Mouse (Mus musculus) heart, embryonic 10.5 days (tissue): ENCODE measurements at regions not wholly inside any gene's neighbourhood (a gene's known extent, or its start where the extent isn't known, plus 50 kb on each side); places are given as distances from the start of the nearest gene placed in this dataset.
A peak's percentile ranks its signal among the peaks of the same experiment; 100 is the strongest.
"Not testable (repeated sequence)": the region's sequence is repeated elsewhere in the genome, so short reads cannot be mapped to it uniquely, and the experiment has no call there.

Experiments used
- DNase-seq: peaks from one replicate; pipeline ENCODE4 v3.0.0-alpha.2; 2017; ENCODE audit warnings: low spot score
- H3K27ac ChIP-seq: fragments of 300-500 bp; sonication (generic); 2 replicates; pipeline ENCODE4 v1.5.1; 2016; ENCODE audit warnings: mild to moderate bottlenecking
- H3K27me3 ChIP-seq: fragments of 300-500 bp; sonication (generic); 2 replicates; pipeline ENCODE4 v1.6.1; 2016; ENCODE audit warnings: mild to moderate bottlenecking; ENCODE audit not compliant: poor library complexity, insufficient read depth, severe bottlenecking
- H3K36me3 ChIP-seq: fragments of 300-500 bp; sonication (generic); 2 replicates; pipeline ENCODE4 v1.6.1; 2016; ENCODE audit warnings: mild to moderate bottlenecking, moderate library complexity
- H3K4me1 ChIP-seq: fragments of 300-500 bp; sonication (generic); 2 replicates; pipeline ENCODE4 v1.6.1; 2016; ENCODE audit warnings: mild to moderate bottlenecking
- H3K4me3 ChIP-seq: fragments of 300-500 bp; sonication (generic); 2 replicates; pipeline ENCODE4 v1.5.1; 2016; ENCODE audit warnings: mild to moderate bottlenecking, moderate library complexity
- H3K9me3 ChIP-seq: fragments of 300-500 bp; sonication (generic); 2 replicates; pipeline ENCODE4 v1.6.1; 2016; ENCODE audit warnings: mild to moderate bottlenecking, moderate library complexity
- WGBS: fragments of 180-500 bp; shearing (Covaris S2); methylation state at CpG from one replicate; pipeline ENCODE4 v1.1.7; 2016; 5-methylcytosine and 5-hydroxymethylcytosine counted together

DNA sequence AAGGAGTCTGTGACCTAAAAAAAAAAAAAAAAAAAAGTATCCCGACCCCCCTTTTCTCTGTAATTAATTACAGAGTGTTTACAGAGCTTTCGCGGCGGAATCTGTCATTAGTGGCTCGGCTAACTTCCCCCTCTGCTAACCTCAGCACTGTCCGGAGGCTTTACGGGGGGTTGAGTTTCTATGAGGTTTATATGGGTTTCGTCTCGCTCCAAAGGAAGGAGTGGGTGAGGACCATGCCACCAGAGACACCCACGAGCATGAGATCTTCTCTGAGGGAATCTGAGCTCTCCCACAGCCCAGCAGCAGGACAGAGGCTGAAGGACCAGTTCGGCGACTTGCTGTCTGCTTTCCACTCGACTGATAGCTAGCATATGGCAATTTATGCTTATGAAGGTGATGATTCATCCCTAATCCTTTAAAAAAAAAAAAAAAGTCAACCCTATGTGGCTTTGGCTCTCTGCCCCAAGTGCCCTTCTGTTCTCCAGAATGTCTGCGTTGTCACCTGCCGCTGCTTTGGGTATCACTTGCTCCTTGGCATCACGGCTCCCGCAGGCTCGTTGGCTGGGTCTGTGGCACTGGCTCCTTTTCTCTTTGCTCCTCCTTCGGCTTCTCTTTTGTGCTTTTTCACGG lies 55.8 kb upstream of the Jarid2 start:
- H3K27me3 ChIP-seq: peaks cover 15% of the 10 kb centered on the region
- H3K27ac ChIP-seq: no peak overlapping the region
- 22% methylated on average over 20 of the region's 20 CpGs for WGBS
- no peaks in the 10 kb centered on the region for H3K9me3 ChIP-seq
- DNase-seq: no peak
- peak overlapping the region; percentile 39; the same call in 1 of the 2 replicates for H3K4me3 ChIP-seq
- peaks cover 11% of the 10 kb centered on the region for H3K4me1 ChIP-seq
- no peaks in the 10 kb centered on the region for H3K36me3 ChIP-seq

DNA sequence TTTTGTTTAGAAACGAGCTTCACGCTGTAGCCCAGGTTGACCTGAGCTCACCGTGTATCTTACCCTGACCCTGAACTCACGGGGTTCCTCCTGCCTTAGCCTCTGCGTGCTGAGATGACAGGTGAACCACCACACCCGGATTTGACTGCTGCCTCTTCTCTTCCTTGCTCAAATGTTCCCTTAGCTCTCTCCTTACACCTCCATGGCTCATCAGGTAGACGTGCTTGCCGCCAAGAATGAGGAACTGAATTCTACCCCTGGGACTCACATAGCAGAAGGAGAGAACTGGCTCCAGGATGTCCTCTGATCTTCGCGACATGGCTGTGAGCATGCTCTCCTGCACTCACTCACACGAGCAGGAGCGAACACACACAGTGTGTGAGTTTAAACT lies 55.3 kb upstream of the Jarid2 start:
- no peaks in the 10 kb centered on the region for H3K9me3 ChIP-seq
- H3K4me1 ChIP-seq: peaks cover 11% of the 10 kb centered on the region
- no peak for DNase-seq
- H3K36me3 ChIP-seq: no peaks in the 10 kb centered on the region
- 16% methylated on average over 12 of the region's 12 CpGs for WGBS
- H3K27me3 ChIP-seq: peaks cover 15% of the 10 kb centered on the region
- no peak overlapping the region for H3K27ac ChIP-seq
- H3K4me3 ChIP-seq: peak overlapping the region; percentile 39; the same call in 1 of the 2 replicates

GRCm38 (mm10) chr13:44674926-44675650 lies 54.2 kb upstream of the Jarid2 start:
- Histone ChIP-seq H3K4me1 (peaks cover 11% of the 10 kb centered on the region), H3K36me3 (no peaks in the 10 kb centered on the region), H3K4me3 (no peak overlapping the region), H3K9me3 (no peaks in the 10 kb centered on the region), H3K27ac (no peak overlapping the region), H3K27me3 (peaks cover 15% of the 10 kb centered on the region)
- 61% methylated on average over 8 of the region's 8 CpGs for WGBS
- no peak for DNase-seq

GRCm38 (mm10) chr13:44676041-44676440 lies 53.2 kb upstream of the Jarid2 start:
- whole genome bisulfite sequencing: 82% methylated on average over 6 of the region's 6 CpGs
- H3K9me3 ChIP-seq: no peaks in the 10 kb centered on the region
- no peak for DNase-seq
- no peak overlapping the region for H3K4me3 ChIP-seq
- H3K27ac ChIP-seq: no peak overlapping the region
- no peaks in the 10 kb centered on the region for H3K36me3 ChIP-seq
- peaks cover 16% of the 10 kb centered on the region for H3K4me1 ChIP-seq
- H3K27me3 ChIP-seq: peaks cover 15% of the 10 kb centered on the region

DNA sequence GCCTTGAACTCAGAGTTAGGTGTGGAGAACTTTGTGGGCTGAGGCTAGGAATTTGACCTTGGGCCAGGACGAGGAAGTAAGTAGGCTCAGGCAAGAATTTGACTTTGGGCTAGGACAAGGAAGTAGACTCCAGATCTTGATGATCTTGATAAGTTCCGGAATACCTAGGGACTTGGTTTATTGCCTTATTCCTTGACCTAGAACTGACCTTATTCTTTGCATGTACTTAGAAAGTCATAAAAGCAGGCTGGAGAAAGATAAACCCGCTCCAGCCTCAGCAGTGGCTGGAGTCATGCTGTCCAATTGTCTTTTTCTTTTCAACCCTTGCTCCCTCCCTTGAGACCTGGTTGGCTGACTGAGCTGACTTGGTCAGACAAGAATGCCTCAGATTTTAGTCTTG lies 51.2 kb upstream of the Jarid2 start:
- 84% methylated on average over 3 of the region's 3 CpGs for WGBS
- no peaks in the 10 kb centered on the region for H3K9me3 ChIP-seq
- no peak overlapping the region for H3K27ac ChIP-seq
- no peaks in the 10 kb centered on the region for H3K36me3 ChIP-seq
- no peak for DNase-seq
- H3K4me3 ChIP-seq: no peak overlapping the region
- H3K4me1 ChIP-seq: peaks cover 18% of the 10 kb centered on the region
- peaks cover 15% of the 10 kb centered on the region for H3K27me3 ChIP-seq

DNA sequence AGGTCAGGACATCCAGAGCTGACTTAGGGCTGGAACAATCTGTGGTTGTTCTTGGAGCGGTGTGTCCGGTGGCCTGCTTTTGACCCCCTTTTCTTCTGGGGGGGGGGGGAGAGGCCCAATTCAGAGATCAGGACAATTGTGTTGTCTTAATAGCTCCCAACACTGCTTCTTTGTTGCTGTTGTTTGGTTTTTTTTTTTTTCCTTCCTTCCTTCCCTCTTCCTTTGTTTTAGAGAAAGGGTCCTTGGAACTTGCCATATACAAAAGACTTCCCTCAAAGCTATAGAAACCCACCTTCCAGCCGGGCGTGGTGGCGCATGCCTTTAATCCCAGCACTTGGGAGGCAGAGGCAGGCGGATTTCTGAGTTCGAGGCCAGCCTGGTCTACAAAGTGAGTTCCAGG lies 49.8 kb upstream of the Jarid2 start:
- not testable (repeated sequence) for H3K27ac ChIP-seq, H3K36me3 ChIP-seq, H3K27me3 ChIP-seq, DNase-seq, H3K9me3 ChIP-seq, H3K4me1 ChIP-seq, H3K4me3 ChIP-seq
- 87% methylated on average over 7 of the region's 7 CpGs for WGBS
